Mouse (Mus musculus): Measurements from ENCODE around the gene Traf7. TPM values are rescaled to one million over a fixed set of nuclear protein-coding genes. Genes with fewer than 3 reads are reported as not detected.

The Traf7 gene
- polyA plus RNA-seq, 1 experiment: 163 TPM

DNA sequence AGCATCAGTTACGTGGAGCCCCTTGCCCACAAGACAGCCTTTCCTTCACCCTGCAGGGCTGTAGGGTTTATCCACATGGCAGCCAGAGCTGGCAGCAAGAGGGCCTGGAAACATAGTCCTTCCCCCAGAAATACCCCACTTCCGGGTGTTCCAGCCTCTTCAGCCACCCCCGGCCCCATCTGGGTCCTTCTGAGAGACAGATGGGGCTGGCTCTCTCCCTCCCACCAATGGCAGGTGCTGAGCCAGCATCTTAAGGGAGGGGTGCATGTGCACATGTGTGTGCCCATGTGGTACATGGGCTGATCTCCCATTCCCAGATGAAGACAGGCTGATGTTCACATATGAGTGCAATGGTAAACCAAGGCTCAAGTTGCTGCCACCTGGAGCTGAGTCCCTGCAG lies 32.3 kb downstream of the Traf7 start:
- no peak for TF ChIP-seq CTCF (IDR thresholded peaks at IDR 0.05; ENCODE audit: borderline replicate concordance, insufficient read depth, low read length)
- no peak for TF ChIP-seq POLR2A (IDR thresholded peaks at IDR 0.05; ENCODE audit: low read depth, low read length)
- no peak overlapping the region for H3K27ac ChIP-seq (ENCODE audit: insufficient read depth, low read length)
- no peaks in the 10 kb centered on the region for H3K4me1 ChIP-seq (ENCODE audit: control insufficient read depth, insufficient read depth, low read length)
- H3K4me3 ChIP-seq (ENCODE audit: insufficient read depth, low read length): no peak overlapping the region

DNA sequence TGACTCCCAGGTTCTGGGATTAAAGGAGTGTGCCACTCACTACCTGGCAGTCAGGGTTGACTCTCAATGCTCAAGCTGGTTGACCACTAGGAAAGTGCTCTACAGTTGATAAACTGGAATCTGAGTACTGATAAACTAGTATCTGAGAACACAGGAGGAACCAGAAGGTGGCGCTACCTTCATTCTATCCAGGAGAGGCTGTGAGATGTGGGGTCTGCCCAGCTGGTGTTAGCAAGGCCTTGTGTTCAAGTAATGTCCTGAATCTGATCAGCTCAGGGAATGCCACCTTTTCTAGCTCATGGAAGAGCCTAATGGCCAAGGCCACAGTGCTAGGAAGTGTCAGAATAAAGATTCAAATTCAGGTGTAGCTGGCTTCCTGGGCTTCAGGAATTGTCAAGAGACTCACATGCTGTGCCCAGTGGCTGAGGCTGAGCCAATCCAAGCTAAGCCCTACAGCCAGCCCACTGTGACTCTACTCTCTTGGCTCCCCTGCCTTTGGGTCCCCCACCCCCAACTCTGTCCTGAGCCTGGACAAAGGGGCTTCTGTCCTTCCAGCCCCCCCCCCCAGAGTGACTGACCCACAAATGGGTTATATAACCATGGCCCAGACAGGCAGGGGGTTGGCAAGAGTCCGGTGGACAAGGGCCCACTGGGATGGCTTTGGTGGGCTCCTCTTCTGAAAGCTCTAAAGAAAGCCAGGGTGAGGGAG lies 33.0 kb downstream of the Traf7 start:
- Histone ChIP-seq H3K4me3 (ENCODE audit: insufficient read depth, low read length) (no peak overlapping the region), H3K27ac (ENCODE audit: insufficient read depth, low read length) (no peak overlapping the region), H3K4me1 (ENCODE audit: control insufficient read depth, insufficient read depth, low read length) (no peaks in the 10 kb centered on the region)
- TF ChIP-seq POLR2A (IDR thresholded peaks at IDR 0.05; ENCODE audit: low read depth, low read length) (no peak), CTCF (IDR thresholded peaks at IDR 0.05; ENCODE audit: borderline replicate concordance, insufficient read depth, low read length) (0 out of 2 replicates have a peak, but pooled peaks have one; percentile 9)

DNA sequence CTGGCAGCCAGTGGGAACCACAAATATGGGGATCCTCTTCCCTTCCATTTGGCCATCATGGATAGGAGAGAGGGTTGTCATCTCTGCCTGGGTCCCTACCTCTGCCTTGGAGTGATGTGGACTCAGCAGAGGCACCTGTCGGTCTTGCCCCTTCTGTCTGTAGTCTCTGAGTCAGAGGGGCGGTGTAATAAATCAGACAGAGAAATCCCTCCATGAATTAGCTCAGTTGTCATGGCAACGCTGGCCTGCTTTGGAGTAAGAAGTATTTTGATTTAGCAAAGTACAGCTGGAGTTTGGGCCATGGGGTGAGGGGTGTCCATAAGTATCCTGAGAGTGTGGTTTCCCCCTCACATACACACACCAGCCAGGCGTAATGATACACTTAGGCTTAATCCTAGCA lies 37.3 kb downstream of the Traf7 start:
- no peak overlapping the region for H3K4me3 ChIP-seq (ENCODE audit: insufficient read depth, low read length)
- no peaks in the 10 kb centered on the region for H3K4me1 ChIP-seq (ENCODE audit: control insufficient read depth, insufficient read depth, low read length)
- TF ChIP-seq POLR2A (IDR thresholded peaks at IDR 0.05; ENCODE audit: low read depth, low read length): no peak
- H3K27ac ChIP-seq (ENCODE audit: insufficient read depth, low read length): no peak overlapping the region

DNA sequence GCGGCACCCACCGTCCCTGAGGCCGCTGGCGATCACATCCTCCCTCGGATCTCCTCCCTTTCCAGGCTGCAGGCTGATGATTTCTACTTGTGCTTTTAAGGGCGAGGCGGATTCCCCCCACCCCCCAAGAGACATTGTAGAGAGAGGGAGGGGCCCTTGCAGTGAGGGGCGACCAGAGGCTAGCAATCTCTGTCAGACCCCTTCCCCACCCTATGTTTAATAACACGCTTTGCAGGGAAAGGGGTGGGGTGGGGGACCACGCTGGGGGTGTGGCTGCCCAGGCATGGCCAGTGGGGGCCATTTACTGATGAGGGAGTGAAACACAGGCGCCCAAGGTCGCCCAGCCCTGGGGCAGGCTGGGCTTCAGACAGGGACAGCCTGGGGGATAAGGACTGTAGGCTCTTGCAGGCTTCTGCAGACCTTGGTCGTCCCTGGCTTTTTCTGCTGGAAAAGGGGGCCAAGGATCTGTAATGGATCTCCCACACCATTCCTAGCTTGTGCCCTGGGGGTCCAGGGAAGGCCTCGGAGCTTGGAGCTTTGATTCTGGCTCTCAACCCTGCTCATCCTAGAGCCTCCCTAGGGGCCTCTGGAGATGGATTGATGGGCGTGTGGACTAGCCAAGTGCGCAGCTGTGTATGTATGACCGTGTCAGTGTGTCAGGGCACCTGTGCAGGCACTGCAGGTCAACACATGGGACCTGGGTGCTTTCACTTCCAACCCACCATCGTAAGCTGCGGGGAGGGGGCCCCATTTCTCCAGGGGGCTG lies 38.3 kb downstream of the Traf7 start:
- Histone ChIP-seq H3K4me1 (ENCODE audit: control insufficient read depth, insufficient read depth, low read length) (no peaks in the 10 kb centered on the region), H3K27ac (ENCODE audit: insufficient read depth, low read length) (no peak overlapping the region), H3K4me3 (ENCODE audit: insufficient read depth, low read length) (0 out of 2 replicates have a peak overlapping the region, but pooled peaks have one; percentile 42)
- TF ChIP-seq POLR2A (IDR thresholded peaks at IDR 0.05; ENCODE audit: low read depth, low read length) (no peak), CTCF (IDR thresholded peaks at IDR 0.05; ENCODE audit: borderline replicate concordance, insufficient read depth, low read length) (no peak)

DNA sequence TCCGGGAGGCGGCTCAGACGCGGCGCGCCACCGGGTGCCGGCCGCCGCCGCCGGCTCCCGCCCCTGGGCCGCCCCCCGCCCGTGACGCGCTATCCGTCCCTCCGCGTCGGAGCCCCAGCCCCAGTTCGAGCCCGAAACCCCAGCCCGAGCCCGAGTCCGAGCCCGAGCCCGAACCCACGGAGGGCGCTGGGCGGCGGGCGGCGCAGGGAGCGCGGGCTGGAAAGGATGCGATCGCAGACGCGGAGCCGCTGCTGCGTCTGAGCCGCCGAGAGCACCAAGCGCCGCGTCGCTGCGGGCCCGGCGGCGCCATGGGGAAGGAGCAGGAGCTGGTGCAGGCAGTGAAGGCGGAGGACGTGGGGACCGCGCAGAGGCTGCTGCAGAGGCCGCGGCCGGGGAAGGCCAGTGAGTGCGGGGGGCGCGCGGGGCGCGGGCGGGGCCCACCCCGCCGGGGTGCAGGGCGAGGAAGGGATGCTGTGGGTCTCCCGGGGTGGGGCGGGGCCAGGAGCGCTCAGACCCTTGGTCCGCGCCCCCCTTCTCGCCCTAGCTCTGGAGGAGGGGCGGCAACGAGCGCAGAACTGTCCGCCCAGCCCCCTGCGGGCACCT lies 39.0 kb downstream of the Traf7 start:
- Histone ChIP-seq H3K4me1 (ENCODE audit: control insufficient read depth, insufficient read depth, low read length) (no peaks in the 10 kb centered on the region), H3K4me3 (ENCODE audit: insufficient read depth, low read length) (peak overlapping the region; percentile 42), H3K27ac (ENCODE audit: insufficient read depth, low read length) (no peak overlapping the region)
- TF ChIP-seq POLR2A (IDR thresholded peaks at IDR 0.05; ENCODE audit: low read depth, low read length) (no peak), CTCF (IDR thresholded peaks at IDR 0.05; ENCODE audit: borderline replicate concordance, insufficient read depth, low read length) (no peak)

DNA sequence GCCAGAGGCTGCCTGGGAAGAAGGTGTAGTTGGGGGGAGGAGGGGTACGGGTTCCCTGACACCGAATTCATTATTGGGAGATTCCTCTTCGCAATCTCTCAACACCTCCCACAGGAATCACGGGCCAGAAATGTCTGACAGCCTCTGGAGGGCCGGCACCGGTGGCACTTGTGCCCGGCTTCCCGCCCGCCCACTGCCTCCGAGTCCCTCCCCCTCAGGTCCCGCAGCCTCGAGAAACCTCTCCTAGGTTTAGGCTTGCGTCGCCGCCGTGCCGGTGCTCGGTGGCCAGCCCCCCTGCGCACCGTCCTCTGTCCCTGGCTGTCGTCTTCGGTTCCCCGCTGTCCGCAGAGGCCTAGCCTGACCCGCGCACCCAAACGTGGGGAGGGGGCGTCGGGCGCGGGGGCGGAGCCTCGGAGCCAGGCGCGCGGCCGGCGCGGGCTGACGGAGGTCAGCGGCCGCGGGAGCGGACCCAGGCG lies 39.5 kb downstream of the Traf7 start, which contains the start of gene Caskin1:
Caskin1 (plus strand) TSS at position 416 of the 476 bp plus-strand sequence.
- H3K27ac ChIP-seq (ENCODE audit: insufficient read depth, low read length): no peak within 1 kb of the TSS
- peak within 1 kb of the TSS; percentile 42 for H3K4me3 ChIP-seq (ENCODE audit: insufficient read depth, low read length)
- TF ChIP-seq CTCF (IDR thresholded peaks at IDR 0.05; ENCODE audit: borderline replicate concordance, insufficient read depth, low read length) (no peak), POLR2A (IDR thresholded peaks at IDR 0.05; ENCODE audit: low read depth, low read length) (no peak)
- H3K4me1 ChIP-seq (ENCODE audit: control insufficient read depth, insufficient read depth, low read length): no peaks in the 10 kb centered on the region

DNA sequence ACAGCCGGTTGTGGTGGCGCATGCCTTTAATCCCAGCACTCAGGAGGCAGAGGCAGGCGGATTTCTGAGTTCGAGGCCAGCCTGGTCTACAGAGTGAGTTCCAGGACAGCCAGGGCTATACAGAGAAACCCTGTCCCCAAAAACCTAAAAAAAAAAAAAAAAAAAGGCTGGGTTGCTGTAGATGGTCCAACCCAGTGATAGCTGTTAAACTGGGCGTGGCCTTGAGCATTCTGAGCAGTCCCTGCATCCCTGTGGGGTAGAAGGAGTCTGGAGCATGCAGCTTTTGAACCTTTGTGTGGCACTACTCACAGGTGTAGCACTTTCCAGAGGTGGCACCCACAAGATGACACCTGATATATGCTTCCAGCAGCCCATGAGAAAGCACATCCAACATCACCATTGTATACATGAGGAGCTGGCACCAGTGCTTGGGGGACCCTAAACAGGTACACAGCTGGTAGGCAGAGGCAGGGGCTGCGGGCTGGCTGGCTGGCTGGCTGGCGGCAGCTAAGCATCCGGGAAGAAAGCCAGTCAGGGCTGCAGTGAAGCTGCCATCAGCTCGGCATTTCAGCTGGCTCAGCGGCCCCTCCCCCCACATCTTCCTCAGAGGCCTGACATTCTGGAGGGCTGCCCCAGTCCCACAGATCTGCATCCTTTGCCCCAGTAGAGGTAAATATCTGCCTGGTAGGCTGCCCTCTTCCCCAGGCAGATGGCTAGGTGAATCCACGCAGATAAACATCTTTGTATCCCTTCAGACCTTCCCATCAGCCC lies 42.5 kb downstream of the Traf7 start:
- Histone ChIP-seq H3K4me1 (ENCODE audit: control insufficient read depth, insufficient read depth, low read length) (no peaks in the 10 kb centered on the region), H3K27ac (ENCODE audit: insufficient read depth, low read length) (no peak overlapping the region), H3K4me3 (ENCODE audit: insufficient read depth, low read length) (no peak overlapping the region)
- TF ChIP-seq POLR2A (IDR thresholded peaks at IDR 0.05; ENCODE audit: low read depth, low read length) (no peak), CTCF (IDR thresholded peaks at IDR 0.05; ENCODE audit: borderline replicate concordance, insufficient read depth, low read length) (no peak)

DNA sequence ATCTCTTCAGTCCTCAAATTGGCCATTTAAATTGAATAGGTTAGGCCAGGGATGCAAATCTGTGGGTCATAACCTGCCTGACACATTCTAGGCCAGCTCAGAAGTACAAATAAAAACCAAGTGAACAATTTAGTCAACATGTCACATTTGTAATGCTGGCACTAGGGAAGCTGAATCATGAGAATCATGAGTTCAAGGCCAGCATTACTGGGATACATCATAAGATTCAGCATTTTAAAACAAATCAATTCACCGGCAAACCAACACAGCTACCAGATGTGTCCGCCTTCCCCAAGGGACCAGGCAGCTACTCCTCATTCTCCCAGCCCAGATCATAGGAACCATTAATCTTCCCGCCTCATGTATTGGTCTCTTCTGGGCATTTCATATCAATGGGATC lies 44.2 kb downstream of the Traf7 start:
- H3K4me1 ChIP-seq (ENCODE audit: control insufficient read depth, insufficient read depth, low read length): no peaks in the 10 kb centered on the region; the same call in 1 of the 2 replicates
- H3K27ac ChIP-seq (ENCODE audit: insufficient read depth, low read length): no peak overlapping the region
- no peak overlapping the region for H3K4me3 ChIP-seq (ENCODE audit: insufficient read depth, low read length)
- TF ChIP-seq CTCF (IDR thresholded peaks at IDR 0.05; ENCODE audit: borderline replicate concordance, insufficient read depth, low read length) (no peak), POLR2A (IDR thresholded peaks at IDR 0.05; ENCODE audit: low read depth, low read length) (no peak)

All from embryonic fibroblast, embryonic 13.5 days (primary cell).